Mouse (Mus musculus): ENCODE measurements around the gene Atp2c1. TPM values are rescaled to one million over a fixed set of nuclear protein-coding genes. Genes with fewer than 3 reads are reported as not detected.

Atp2c1 gene
- total and polyA plus RNA-seq, 2 experiments from 2014 or later, result 70.6 to 157 TPM

- no peaks in the 10 kb centered on the region for H3K9me3 ChIP-seq (ENCODE audit: low read length)
- no peak for DNase-seq (ENCODE audit: low spot score)
- WGBS, result 45% methylated on average over 5 of the region's 5 CpGs
These were observed 152.8 kb downstream of the Atp2c1 start for GRCm38 (mm10) chr9:105374361-105374760.

GRCm38 (mm10) chr9:105368605-105369004, 158.5 kb downstream of the Atp2c1 start:
- Histone ChIP-seq H3K36me3 (ENCODE audit: insufficient read depth, low read length) (no peaks in the 10 kb centered on the region), H3K27ac (ENCODE audit: low read depth, low read length) (no peak overlapping the region), H3K27me3 (ENCODE audit: insufficient read depth, low read length) (no peaks in the 10 kb centered on the region), H3K9me3 (ENCODE audit: low read length) (no peaks in the 10 kb centered on the region), H3K4me2 (ENCODE audit: low read depth, low read length, poor library complexity, severe bottlenecking) (no peak overlapping the region), H3K9ac (replicated peaks; ENCODE audit: low read length, poor library complexity, severe bottlenecking) (no peak overlapping the region), H3K4me3 (ENCODE audit: low read depth, low read length) (no peak overlapping the region), H3K4me1 (ENCODE audit: insufficient read depth, low read length) (no peaks in the 10 kb centered on the region)
- TF ChIP-seq CTCF (IDR thresholded peaks at IDR 0.05), result no peak
- 90% methylated on average over 3 of the region's 3 CpGs for WGBS
- ATAC-seq (ENCODE audit: low FRiP score), result no peak
- DNase-seq (ENCODE audit: low spot score), result no peak

More at GRCm38 (mm10) chr9:105374361-105374760, 152.8 kb downstream of the Atp2c1 start:
- Histone ChIP-seq H3K4me2 (ENCODE audit: low read depth, low read length, poor library complexity, severe bottlenecking) (no peak overlapping the region), H3K27ac (ENCODE audit: low read depth, low read length) (no peak overlapping the region), H3K9ac (replicated peaks; ENCODE audit: low read length, poor library complexity, severe bottlenecking) (no peak overlapping the region), H3K36me3 (ENCODE audit: insufficient read depth, low read length) (no peaks in the 10 kb centered on the region), H3K27me3 (ENCODE audit: insufficient read depth, low read length) (no peaks in the 10 kb centered on the region), H3K4me1 (ENCODE audit: insufficient read depth, low read length) (no peaks in the 10 kb centered on the region), H3K4me3 (ENCODE audit: low read depth, low read length) (no peak overlapping the region)
- TF ChIP-seq CTCF (IDR thresholded peaks at IDR 0.05), result no peak
- no peak for ATAC-seq (ENCODE audit: low FRiP score)

GRCm38 (mm10) chr9:105366199-105366598, 160.9 kb downstream of the Atp2c1 start:
- no peaks in the 10 kb centered on the region for H3K9me3 ChIP-seq (ENCODE audit: low read length)
- no peak overlapping the region for H3K9ac ChIP-seq (replicated peaks; ENCODE audit: low read length, poor library complexity, severe bottlenecking)
- ATAC-seq (ENCODE audit: low FRiP score) (no peak), DNase-seq (ENCODE audit: low spot score) (no peak)
- TF ChIP-seq CTCF (IDR thresholded peaks at IDR 0.05), result no peak
- WGBS, result 90% methylated on average over 4 of the region's 4 CpGs
- H3K27ac ChIP-seq (ENCODE audit: low read depth, low read length), result no peak overlapping the region
- no peak overlapping the region for H3K4me2 ChIP-seq (ENCODE audit: low read depth, low read length, poor library complexity, severe bottlenecking)
- no peak overlapping the region for H3K4me3 ChIP-seq (ENCODE audit: low read depth, low read length)
- H3K27me3 ChIP-seq (ENCODE audit: insufficient read depth, low read length), result no peaks in the 10 kb centered on the region
- H3K4me1 ChIP-seq (ENCODE audit: insufficient read depth, low read length), result no peaks in the 10 kb centered on the region
- no peaks in the 10 kb centered on the region for H3K36me3 ChIP-seq (ENCODE audit: insufficient read depth, low read length)

GRCm38 (mm10) chr9:105363520-105364231, 163.4 kb downstream of the Atp2c1 start:
- no peak for ATAC-seq (ENCODE audit: low FRiP score)
- DNase-seq (ENCODE audit: low spot score), result peak; percentile 74
- 71% methylated on average over 5 of the region's 5 CpGs for WGBS

GRCm38 (mm10) chr9:105362181-105362580, 164.9 kb downstream of the Atp2c1 start:
- Histone ChIP-seq H3K9me3 (ENCODE audit: low read length) (no peaks in the 10 kb centered on the region), H3K4me2 (ENCODE audit: low read depth, low read length, poor library complexity, severe bottlenecking) (no peak overlapping the region), H3K4me1 (ENCODE audit: insufficient read depth, low read length) (no peaks in the 10 kb centered on the region), H3K4me3 (ENCODE audit: low read depth, low read length) (no peak overlapping the region), H3K36me3 (ENCODE audit: insufficient read depth, low read length) (no peaks in the 10 kb centered on the region), H3K27me3 (ENCODE audit: insufficient read depth, low read length) (no peaks in the 10 kb centered on the region), H3K27ac (ENCODE audit: low read depth, low read length) (no peak overlapping the region), H3K9ac (replicated peaks; ENCODE audit: low read length, poor library complexity, severe bottlenecking) (no peak overlapping the region)
- no peak for ATAC-seq (ENCODE audit: low FRiP score)
- no peak for TF ChIP-seq CTCF (IDR thresholded peaks at IDR 0.05)
- DNase-seq (ENCODE audit: low spot score), result no peak
- 57% methylated on average over 2 of the region's 2 CpGs for WGBS

More at GRCm38 (mm10) chr9:105363520-105364231, 163.4 kb downstream of the Atp2c1 start:
- Histone ChIP-seq H3K4me1 (ENCODE audit: insufficient read depth, low read length) (no peaks in the 10 kb centered on the region), H3K27ac (ENCODE audit: low read depth, low read length) (no peak overlapping the region), H3K4me2 (ENCODE audit: low read depth, low read length, poor library complexity, severe bottlenecking) (no peak overlapping the region), H3K9ac (replicated peaks; ENCODE audit: low read length, poor library complexity, severe bottlenecking) (no peak overlapping the region), H3K36me3 (ENCODE audit: insufficient read depth, low read length) (no peaks in the 10 kb centered on the region), H3K27me3 (ENCODE audit: insufficient read depth, low read length) (no peaks in the 10 kb centered on the region), H3K9me3 (ENCODE audit: low read length) (no peaks in the 10 kb centered on the region), H3K4me3 (ENCODE audit: low read depth, low read length) (no peak overlapping the region)
- TF ChIP-seq CTCF (IDR thresholded peaks at IDR 0.05), result no peak

Other genes starting within 250 kb of the Atp2c1 start
- gene Aste1, start 131.9 kb downstream of the Atp2c1 start, total RNA-seq (2014; rRNA removed), result 7.3 and 9.4 TPM in 2 replicates
- gene Aste1, start 131.9 kb downstream of the Atp2c1 start, polyA plus RNA-seq (2015; fragmentation: Nextera tagmentation; extraction: Ambion mirVana), result 8.5 and 9.9 TPM in 2 replicates
- gene Nek11, start 131.8 kb downstream of the Atp2c1 start, total RNA-seq (2014; rRNA removed), result 1.4 and 3.1 TPM in 2 replicates
- 2.7 and 3.6 TPM in 2 replicates for gene Nek11, start 131.8 kb downstream of the Atp2c1 start, polyA plus RNA-seq (2015; fragmentation: Nextera tagmentation; extraction: Ambion mirVana)
- gene Pik3r4, start 115.7 kb upstream of the Atp2c1 start, total RNA-seq (2014; rRNA removed), result 25.5 and 35.9 TPM in 2 replicates
- gene Pik3r4, start 115.7 kb upstream of the Atp2c1 start, polyA plus RNA-seq (2015; fragmentation: Nextera tagmentation; extraction: Ambion mirVana), result 12.3 and 12.8 TPM in 2 replicates